Mouse (Mus musculus) ES-Bruce4 (cell line): ENCODE results near the gene Cept1.
"Not testable (repeated sequence)": the region's sequence is repeated elsewhere in the genome, so short reads cannot be mapped to it uniquely, and the experiment has no call there.

Experiments
- CTCF ChIP-seq: IDR thresholded peaks from one replicate; pipeline ENCODE4 v1.8.1; 2011; ENCODE audit warnings: low read depth, low read length
- POLR2A ChIP-seq: IDR thresholded peaks from one replicate; pipeline ENCODE4 v1.8.1; 2011; ENCODE audit warnings: low read length; ENCODE audit not compliant: insufficient read depth

- not testable (repeated sequence) for TF ChIP-seq CTCF, POLR2A
Observed at GRCm38 (mm10) chr3:106593631-106594030, 46.0 kb upstream of the Cept1 start.
